Comparison of ENCODE assay signal across 8 mouse cellular contexts in the genomic region with DNA sequence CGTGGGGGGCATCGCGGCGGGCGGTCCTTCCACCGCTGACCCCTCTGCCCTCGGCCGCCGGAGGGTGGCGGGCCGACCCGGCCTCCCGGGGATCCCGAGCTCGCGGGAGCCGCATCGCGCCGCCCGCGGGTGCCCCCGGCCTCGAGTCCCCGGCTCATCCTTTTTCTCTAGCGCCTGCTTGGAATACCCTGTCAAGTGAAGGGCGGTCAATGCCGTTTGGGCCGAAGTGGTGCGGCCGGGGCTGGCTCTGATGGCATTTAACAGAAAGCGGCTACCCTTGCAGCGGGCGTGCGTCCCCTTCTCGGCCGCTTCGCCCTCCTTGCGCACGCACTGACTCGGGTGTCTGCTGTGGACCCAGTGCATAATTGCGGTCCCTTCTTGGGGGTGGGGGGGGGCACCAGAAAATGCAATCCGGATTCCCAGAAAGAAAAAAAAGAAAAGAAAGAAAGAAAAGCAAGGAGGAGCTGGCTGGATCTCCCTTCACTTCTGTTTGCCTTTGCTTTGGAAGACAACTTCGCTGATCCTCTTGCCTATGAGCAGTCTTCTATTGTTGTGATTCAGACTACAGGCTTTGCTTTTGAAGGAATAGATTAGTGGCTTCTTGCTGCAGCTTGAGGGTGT. TPM values are rescaled to one million over a fixed set of nuclear protein-coding genes. Genes with fewer than 3 reads are reported as not detected.
DNase-seq lines count a peak whose midpoint lies in the region; ATAC-seq and TF ChIP-seq lines count a peak whose summit lies in the region.

No protein-coding gene starts in this region.

- no peaks in the 10 kb centered on the region for H3K9me3 ChIP-seq in forebrain, embryonic 15.5 days
- no peaks in the 10 kb centered on the region for H3K9me3 ChIP-seq in liver, embryonic 16.5 days (replicated peaks; ENCODE audit: control insufficient read depth, low read length)

- TF ChIP-seq CTCF in brain, embryonic 14.5 days (IDR thresholded peaks at IDR 0.05; ENCODE audit: borderline replicate concordance, extremely low read depth, insufficient read depth, insufficient read length), result no peak

- no peak for TF ChIP-seq POLR2A in brain, embryonic 14.5 days (IDR thresholded peaks at IDR 0.05; ENCODE audit: borderline replicate concordance, extremely low read depth, insufficient read depth, insufficient read length, poor library complexity, severe bottlenecking)

- peak overlapping the region; percentile 99 for H3K4me3 ChIP-seq in forebrain, embryonic 15.5 days
- peak overlapping the region; percentile 81 for H3K4me3 ChIP-seq in liver, embryonic 16.5 days (ENCODE audit: low read depth, low read length)

- H3K27me3 ChIP-seq in forebrain, embryonic 15.5 days, result no peaks in the 10 kb centered on the region
- peaks cover 42% of the 10 kb centered on the region for H3K27me3 ChIP-seq in liver, embryonic 16.5 days (ENCODE audit: control insufficient read depth, insufficient read depth, low read depth, low read length)

- peak overlapping the region; percentile 98 for H3K27ac ChIP-seq in forebrain, embryonic 15.5 days (replicated peaks)
- H3K27ac ChIP-seq in liver, embryonic 16.5 days (ENCODE audit: low read length), result peak overlapping the region; percentile 63

- peaks cover 56% of the 10 kb centered on the region for H3K4me1 ChIP-seq in forebrain, embryonic 15.5 days
- peaks cover 34% of the 10 kb centered on the region for H3K4me1 ChIP-seq in liver, embryonic 16.5 days (ENCODE audit: control insufficient read depth, low read depth, low read length)

- 0 out of 2 replicates have a peak, but pooled peaks cover 3% of the 10 kb centered on the region for H3K36me3 ChIP-seq in forebrain, embryonic 15.5 days
- H3K36me3 ChIP-seq in liver, embryonic 16.5 days (ENCODE audit: control insufficient read depth, insufficient read depth), result no peaks in the 10 kb centered on the region

- WGBS in forebrain, embryonic 15.5 days, result under 1% methylated on average over 44 of the region's 44 CpGs
- under 1% methylated on average over 43 of the region's 44 CpGs for WGBS in liver, embryonic 16.5 days (ENCODE audit: insufficient replicate concordance)

- DNase-seq in right cerebral cortex, postnatal 14 days, result peak; percentile 37
- DNase-seq in right cerebral cortex, postnatal 36 days (ENCODE audit: low spot score in 2 of 2), result no peak
- peak; percentile 66 for DNase-seq in brain, embryonic 14.5 days (ENCODE audit: low read depth)
- DNase-seq in induced T-regulatory cell, adult 2 months (ENCODE audit: low read depth), result peak; percentile 60
- peak; percentile 37 for DNase-seq in ovary, postnatal 10 days (ENCODE audit: low spot score)
- DNase-seq in c-Kit-positive CD71-positive TER-119-positive erythroid progenitor cells, embryonic 14.5 days (ENCODE audit: low spot score), result no peak

- peak overlapping the region; percentile 68 for H3K4me2 ChIP-seq in forebrain, embryonic 15.5 days (replicated peaks)
- peak overlapping the region; percentile 99 for H3K4me2 ChIP-seq in liver, embryonic 16.5 days (ENCODE audit: low read depth, low read length)

- ATAC-seq in forebrain, embryonic 15.5 days (replicated peaks), result no peak
- ATAC-seq in liver, embryonic 16.5 days (ENCODE audit: low read depth), result no peak

- peak overlapping the region; percentile 98 for H3K9ac ChIP-seq in forebrain, embryonic 15.5 days (replicated peaks)
- H3K9ac ChIP-seq in liver, embryonic 16.5 days (ENCODE audit: low read depth, low read length), result peak overlapping the region; percentile 72

RNA-seq across cellular contexts. Expression of gene Itsn1, which starts 0.8 kb away (rescaled TPM):
- polyA plus RNA-seq in brain, embryonic 14.5 days (2012; rRNA removed), result 62.2 and 82.6 TPM in 2 replicates
- 82.5 and 86.7 TPM in 2 replicates for polyA plus RNA-seq in forebrain, embryonic 15.5 days (2015; fragmentation: Nextera tagmentation; extraction: Ambion mirVana)
- polyA plus RNA-seq in liver, embryonic 16.5 days (2015; fragmentation: Nextera tagmentation; extraction: Ambion mirVana), result 54.1 and 54.7 TPM in 2 replicates

RNA-seq across cellular contexts. Expression of gene Cryzl1, which starts 1.2 kb away (rescaled TPM):
- 72.1 and 92.2 TPM in 2 replicates for polyA plus RNA-seq in brain, embryonic 14.5 days (2012; rRNA removed)
- polyA plus RNA-seq in forebrain, embryonic 15.5 days (2015; fragmentation: Nextera tagmentation; extraction: Ambion mirVana), result 111 and 118 TPM in 2 replicates
- 31.5 and 34.6 TPM in 2 replicates for polyA plus RNA-seq in liver, embryonic 16.5 days (2015; fragmentation: Nextera tagmentation; extraction: Ambion mirVana)

RNA-seq across cellular contexts. Expression of gene Donson, which starts 41.4 kb away (rescaled TPM):
- 36.4 and 45.3 TPM in 2 replicates for polyA plus RNA-seq in brain, embryonic 14.5 days (2012; rRNA removed)
- 20.0 and 20.3 TPM in 2 replicates for polyA plus RNA-seq in forebrain, embryonic 15.5 days (2015; fragmentation: Nextera tagmentation; extraction: Ambion mirVana)
- 22.8 and 23.0 TPM in 2 replicates for polyA plus RNA-seq in liver, embryonic 16.5 days (2015; fragmentation: Nextera tagmentation; extraction: Ambion mirVana)

Comparison
In these comparisons a context has a peak if more than half of its experiments do, and no peak if none do; other contexts are left out.
1. DNase-seq: peak in right cerebral cortex, postnatal 14 days (single experiment), brain, embryonic 14.5 days (single experiment), induced T-regulatory cell, adult 2 months (single experiment) and ovary, postnatal 10 days (single experiment); none in right cerebral cortex, postnatal 36 days (0 of 2) and c-Kit-positive CD71-positive TER-119-positive erythroid progenitor cells, embryonic 14.5 days (single experiment).